Mouse (Mus musculus) layer of hippocampus, postnatal 10 days (tissue): ENCODE measurements around the gene Ptgis. TPM values are rescaled to one million over a fixed set of nuclear protein-coding genes. Genes with fewer than 3 reads are reported as not detected.
"Not testable (repeated sequence)": the region's sequence is repeated elsewhere in the genome, so short reads cannot be mapped to it uniquely, and the experiment has no call there.

Source experiments
- DNase-seq, 2 experiments: peaks; one replicate each; pipeline ENCODE4 v3.0.0; 2021; ENCODE audit warnings: low spot score in 2 of 2
- total RNA-seq, 2 experiments: library from RNA; stranded (reverse); gene quantifications; 2 replicates each; pipeline ENCODE4 v1.2.3; 2021

The Ptgis gene
- total RNA-seq, 2 experiments from 2014 or later: 2.3 to 2.8 TPM

- DNase-seq: no peak
Observed at GRCm38 (mm10) chr2:167233009-167233335, 7.4 kb downstream of the Ptgis start.

- peak in 1 of 2 experiments; percentile 10 for DNase-seq
Observed at GRCm38 (mm10) chr2:167232132-167233008, 8.0 kb downstream of the Ptgis start.

- DNase-seq: no peak
Observed at GRCm38 (mm10) chr2:167230554-167230953, 9.8 kb downstream of the Ptgis start.

GRCm38 (mm10) chr2:167224937-167225336 is 15.5 kb downstream of the Ptgis start:
- DNase-seq: no peak

GRCm38 (mm10) chr2:167224194-167224593 is 16.2 kb downstream of the Ptgis start:
- DNase-seq: no peak

GRCm38 (mm10) chr2:167222152-167222551 is 18.3 kb downstream of the Ptgis start:
- peak; percentile 77 to 80 for DNase-seq

GRCm38 (mm10) chr2:167221159-167221845 is 19.1 kb downstream of the Ptgis start:
- no peak for DNase-seq

- no peak for DNase-seq
Observed at GRCm38 (mm10) chr2:167220736-167221135, 19.7 kb downstream of the Ptgis start.

- peak; percentile 94 to 96 for DNase-seq
Observed at GRCm38 (mm10) chr2:167219154-167219775, 21.1 kb downstream of the Ptgis start.

GRCm38 (mm10) chr2:167213666-167214065 is 26.7 kb downstream of the Ptgis start:
- DNase-seq: no peak

- DNase-seq: no peak
Observed at GRCm38 (mm10) chr2:167213076-167213475, 27.3 kb downstream of the Ptgis start.

GRCm38 (mm10) chr2:167212551-167212950 is 27.9 kb downstream of the Ptgis start:
- DNase-seq: no peak

- no peak for DNase-seq
Observed at GRCm38 (mm10) chr2:167212089-167212488, 28.3 kb downstream of the Ptgis start.

- DNase-seq: no peak
Observed at GRCm38 (mm10) chr2:167209900-167210299, 30.5 kb downstream of the Ptgis start.

- DNase-seq: no peak
Observed at GRCm38 (mm10) chr2:167208984-167209383, 31.4 kb downstream of the Ptgis start.

GRCm38 (mm10) chr2:167205918-167206629 is 34.3 kb downstream of the Ptgis start:
- no peak for DNase-seq

- DNase-seq: not testable (repeated sequence)
Observed at GRCm38 (mm10) chr2:167204686-167205085, 35.7 kb downstream of the Ptgis start.

GRCm38 (mm10) chr2:167203505-167204166 is 36.8 kb downstream of the Ptgis start:
- no peak for DNase-seq

- DNase-seq: peak; percentile 55 to 73
Observed at GRCm38 (mm10) chr2:167201463-167202291, 38.7 kb downstream of the Ptgis start.
